Mouse (Mus musculus) CD4-positive helper T cell, adult 2 months (primary cell): ENCODE results near the gene Armh3.

Experiments
- DNase-seq: peaks from one replicate; pipeline ENCODE4 v3.0.0-alpha.2; 2012; ENCODE audit warnings: low read depth, missing footprints, low spot score

The Armh3 gene

DNA sequence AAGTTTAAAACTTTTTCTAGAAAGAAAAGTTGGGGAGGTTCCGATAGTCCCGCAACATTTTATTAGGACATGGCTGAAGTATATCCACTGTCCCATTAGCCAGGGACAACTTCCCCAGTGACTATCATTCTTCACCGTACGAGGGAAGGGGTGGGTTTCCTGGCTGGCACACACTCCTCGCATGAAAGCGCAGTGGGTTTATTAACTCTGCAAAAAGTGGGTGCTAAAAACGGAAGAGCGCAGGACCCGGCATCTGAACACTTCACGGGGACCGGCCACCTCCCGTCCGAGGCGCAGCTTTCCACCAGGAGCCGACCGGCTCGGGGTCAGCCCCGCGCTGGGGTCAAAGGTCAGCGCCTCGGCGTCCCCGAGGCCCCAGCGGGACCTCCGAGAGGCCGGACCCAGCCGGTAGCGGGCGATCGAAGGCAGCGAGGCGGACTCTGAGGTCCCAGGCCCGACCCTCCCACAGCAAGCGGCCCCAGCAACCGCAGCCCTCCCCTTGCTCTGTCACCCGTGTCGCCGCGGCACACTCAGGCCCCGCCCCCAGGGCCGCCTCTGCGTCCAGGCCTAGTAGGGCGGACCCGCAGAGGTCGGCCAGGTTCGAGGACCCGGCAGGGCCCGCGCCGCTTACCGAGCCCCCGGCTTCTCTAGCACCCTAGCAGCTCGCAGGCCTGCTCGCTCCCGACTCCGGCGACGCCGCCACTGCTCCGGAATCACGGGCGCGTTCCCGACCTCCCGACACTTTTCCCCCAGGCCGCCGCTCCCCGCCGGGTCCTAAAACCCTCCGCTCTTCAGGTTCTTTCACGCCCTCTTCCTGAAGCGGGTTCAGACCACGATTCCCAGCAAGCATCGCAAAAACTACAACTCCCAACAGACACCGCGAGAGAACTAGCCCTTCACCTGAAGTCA is at the start of gene Armh3:
Gene Armh3 (minus strand): TSS at position 704 of the 909 bp plus-strand sequence.
- peak; percentile 94 for DNase-seq

DNA sequence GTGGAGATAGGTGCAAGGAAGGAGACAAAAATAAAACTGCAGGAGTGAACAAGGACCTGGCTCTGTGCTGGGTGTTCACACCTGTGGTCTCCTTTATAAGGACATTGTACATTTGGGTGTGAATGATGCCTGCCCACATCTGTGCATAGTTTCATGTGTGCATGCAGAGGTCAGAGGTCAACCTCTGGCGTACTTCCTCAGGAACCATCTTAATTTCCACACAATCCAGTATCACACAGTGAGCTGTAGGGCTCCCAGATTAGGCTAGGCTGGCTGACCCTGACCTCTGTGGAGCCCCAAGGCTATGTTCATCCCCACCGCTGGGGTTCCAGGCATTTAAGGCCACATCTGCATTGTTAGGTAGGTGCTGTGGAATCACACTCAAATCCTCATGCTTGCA is 49.1 kb upstream of the Armh3 start:
- no peak for DNase-seq

DNA sequence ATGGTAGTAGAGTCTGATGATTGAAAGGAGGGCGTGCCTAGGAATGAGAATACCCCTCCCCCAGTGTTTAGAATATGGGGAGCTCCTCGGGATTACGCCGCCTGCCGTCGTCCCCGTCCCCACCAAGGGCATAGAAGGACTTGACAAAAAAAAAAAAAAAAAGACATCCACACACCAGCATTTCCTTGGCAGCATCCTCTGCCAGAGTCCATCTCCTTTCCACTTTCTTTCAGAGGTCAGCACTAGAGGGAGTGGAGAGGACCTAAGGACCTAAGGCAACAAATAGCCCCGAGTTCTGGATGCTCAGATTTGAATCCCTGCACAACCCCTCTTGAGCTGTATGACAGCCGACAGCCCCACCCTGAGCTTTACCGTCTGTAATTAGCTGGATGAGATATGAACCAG is 48.3 kb upstream of the Armh3 start:
- DNase-seq, result no peak

DNA sequence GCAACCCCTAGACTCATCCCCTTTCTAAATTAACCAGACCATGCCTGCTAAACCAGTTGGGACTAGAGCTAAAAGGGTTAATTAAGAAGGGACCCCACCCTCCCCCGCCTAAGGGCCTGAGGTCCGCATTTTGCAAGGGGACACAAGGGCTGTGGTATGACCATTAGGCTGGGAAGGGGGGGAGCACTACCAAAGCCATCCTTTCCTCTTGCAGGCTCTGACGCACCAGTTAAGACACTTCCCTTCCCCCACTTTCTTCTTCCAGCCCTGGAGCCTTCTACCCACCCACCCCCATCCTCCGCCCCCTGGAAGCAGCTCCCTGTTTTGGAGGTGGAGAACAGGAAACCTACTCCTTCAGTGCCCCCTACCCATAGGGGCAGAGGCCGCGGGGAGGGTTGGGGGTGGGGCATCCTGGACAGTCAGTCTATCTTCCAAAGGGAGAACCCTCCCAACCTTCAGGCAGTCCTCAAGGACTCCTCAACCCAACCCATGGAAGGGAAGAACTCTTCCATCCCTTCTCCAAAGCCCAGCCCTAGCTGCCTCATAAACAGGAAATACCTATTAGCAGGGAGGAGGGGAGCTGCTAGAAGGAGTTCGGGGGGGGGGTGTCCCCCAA is 47.5 kb upstream of the Armh3 start:
- DNase-seq, result peak; percentile 20

DNA sequence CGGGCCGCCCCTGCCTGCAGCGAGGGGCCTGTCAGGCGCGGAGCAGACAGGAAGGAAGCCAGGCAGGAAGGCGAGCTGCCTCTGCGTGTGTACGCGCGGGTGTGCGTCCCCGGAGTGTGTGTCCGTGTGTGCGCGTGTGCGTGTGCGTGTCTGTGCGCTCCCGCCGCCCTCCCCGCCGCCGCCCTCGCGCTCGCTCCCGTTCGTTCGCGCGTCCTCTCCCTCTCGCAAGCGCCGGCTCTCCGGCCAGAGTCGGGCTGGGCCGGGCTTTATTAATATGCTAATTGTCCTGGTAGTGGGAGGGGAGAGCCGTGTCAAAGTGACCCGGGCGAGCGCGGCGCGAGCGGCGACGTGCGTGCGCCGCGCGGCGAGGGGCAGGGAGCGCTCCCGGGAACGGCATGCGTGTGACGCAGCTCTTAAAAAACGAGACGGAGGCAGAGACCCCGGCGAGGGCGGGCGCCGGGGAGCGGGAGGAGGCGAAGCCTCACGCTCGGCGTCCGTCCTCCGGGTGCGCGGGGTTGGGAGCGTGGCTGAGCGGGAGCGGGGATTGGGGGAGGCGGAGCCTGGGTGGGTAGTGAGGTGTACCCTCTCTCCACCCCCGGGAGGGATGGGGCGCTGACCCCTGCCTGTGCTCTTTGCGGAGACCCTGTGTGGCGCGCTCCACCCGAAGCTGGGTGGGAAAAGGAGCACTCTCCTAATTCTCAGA is 46.9 kb upstream of the Armh3 start, which contains the start of gene Ldb1:
Gene Ldb1 (minus strand): TSS at position 222 of the 703 bp plus-strand sequence.
- peak; percentile 85 for DNase-seq

DNA sequence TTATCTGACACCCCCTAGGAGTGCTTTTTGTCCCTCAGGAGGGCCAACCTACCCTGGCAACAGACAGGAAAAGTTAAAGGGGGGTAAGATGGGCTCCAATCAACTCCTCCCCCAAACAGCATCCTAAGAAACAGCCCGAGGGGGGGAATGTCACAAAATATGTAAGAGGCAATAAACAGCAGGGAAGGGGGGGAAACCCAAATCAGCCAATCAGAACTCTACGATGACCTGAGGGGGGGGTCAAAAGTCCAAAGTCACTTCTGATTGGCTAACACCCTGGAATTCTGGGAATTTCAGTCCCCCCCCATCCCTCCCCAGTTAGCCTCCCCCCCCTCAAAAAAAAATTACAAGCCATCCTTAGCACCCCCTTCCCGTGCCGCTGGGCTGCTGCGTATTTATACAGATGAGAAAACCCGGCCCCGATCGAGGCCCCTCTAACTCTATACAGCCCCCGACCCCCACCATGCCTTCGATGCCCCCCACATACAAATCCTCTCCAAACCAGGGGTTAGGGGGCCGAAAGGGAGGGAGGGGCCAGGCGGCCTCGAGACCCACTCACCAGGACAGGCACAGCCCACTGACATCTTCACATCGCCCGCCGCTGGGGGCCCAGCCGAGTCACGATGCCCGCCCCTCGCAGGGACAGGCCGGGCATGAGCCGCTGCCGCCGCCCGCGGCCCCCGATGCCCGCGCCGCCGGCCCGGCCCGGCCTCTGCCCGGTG is 46.1 kb upstream of the Armh3 start, which contains the start of gene Pprc1:
Gene Pprc1 (plus strand): TSS at position 616 of the 722 bp plus-strand sequence.
- DNase-seq, result peak; percentile 35

DNA sequence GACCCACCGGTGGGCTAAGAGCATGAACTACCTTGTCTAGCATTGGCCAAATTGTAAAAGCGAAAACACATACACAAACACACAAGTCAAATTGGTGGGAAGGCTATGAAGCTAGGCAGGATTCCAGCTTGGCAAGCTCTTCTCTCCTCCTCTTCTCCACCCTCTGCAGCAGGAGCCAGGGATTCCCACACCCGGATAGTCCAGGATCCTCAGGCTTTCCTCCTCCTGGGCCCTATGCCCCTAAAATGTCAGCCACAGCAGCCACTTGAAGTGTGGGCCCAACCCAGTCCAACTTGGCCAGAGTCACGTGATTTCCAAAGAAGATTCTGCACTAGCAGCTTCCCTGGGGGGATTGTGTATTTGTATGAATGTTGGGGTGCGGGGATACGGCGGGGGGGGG is 45.1 kb upstream of the Armh3 start:
- no peak for DNase-seq

DNA sequence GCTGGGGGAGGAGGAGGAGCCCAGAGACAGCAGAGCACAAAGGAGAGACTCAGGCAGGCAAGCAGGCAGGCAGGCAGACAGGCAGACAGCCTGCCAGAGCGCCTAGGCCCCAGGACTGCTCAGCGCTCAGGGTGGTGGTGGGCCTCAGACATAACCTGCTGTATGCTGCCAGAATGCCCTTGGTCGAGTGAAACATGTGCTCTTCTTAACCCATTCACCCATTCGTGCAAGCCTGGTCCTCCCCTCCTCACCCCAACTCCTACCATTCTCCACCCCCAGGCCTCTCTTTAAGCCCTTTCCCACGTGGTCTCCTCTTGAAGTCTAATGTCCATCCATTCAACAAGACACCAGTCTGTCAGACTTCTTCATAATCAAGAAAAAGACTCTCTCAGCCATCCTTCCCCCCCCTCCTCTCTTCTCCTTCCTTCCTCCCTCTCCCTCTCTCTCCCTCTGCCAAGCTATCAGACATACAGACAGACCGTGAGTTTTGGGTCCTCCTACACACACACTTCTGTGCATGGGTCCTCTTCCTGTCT is 44.3 kb upstream of the Armh3 start:
- DNase-seq, result peak; percentile 68

DNA sequence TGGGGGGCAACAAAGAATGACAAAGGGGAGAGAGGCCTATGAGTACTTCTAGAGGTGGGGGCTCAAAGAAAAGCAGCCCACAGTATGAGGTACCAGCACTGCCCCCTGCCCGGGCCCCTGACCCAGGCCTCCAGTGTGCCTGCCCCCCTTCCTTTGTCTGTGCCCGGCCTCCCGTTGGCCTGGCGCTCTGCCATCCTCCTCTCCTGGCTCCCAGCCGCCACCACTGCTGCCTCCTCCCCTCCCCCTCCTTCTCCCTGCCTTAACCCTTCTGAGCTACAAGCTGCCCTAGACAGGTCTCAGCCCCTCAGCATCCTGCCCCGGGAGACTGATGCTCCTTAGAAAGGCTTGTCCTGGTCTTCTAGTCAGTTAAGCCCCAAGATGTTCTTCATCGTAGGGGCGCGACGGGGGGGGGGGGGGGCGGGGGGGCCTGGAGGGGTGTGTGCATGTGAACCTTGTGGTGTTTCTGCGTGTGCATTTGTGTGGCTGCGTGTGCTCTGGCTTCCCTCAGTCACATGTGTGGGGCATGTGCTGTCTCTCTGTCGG is 43.7 kb upstream of the Armh3 start:
- DNase-seq, result peak; percentile 52

DNA sequence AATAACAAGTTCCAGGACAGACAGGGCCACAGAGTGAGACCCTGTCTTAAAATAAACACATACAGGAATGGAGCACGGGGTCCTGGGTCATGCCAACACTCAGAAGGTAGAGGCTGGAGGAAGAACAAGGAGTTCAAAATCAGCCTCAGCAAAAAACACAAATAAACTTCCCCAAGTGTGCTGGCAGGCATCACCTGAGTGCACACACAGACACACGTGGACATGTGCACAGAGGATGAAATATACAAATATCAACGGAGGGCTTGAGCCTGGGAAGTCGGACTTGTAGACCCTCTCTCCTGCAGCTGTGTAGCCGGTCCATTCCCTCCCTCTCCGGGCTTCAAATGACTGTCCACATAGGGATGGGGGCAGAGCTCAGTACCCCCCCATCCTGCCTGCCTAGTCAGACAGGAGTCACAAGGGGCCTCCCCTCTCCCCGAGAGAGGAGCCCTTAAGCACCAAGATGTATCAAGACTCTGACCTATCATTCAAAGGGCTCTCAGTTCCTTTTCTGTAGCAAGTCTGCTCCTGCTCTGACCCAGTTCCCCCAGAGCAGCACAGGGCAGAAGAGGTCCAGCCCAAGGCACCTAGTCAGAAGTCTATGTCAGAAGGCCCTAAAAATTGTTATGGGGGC is 43.1 kb upstream of the Armh3 start:
- no peak for DNase-seq

DNA sequence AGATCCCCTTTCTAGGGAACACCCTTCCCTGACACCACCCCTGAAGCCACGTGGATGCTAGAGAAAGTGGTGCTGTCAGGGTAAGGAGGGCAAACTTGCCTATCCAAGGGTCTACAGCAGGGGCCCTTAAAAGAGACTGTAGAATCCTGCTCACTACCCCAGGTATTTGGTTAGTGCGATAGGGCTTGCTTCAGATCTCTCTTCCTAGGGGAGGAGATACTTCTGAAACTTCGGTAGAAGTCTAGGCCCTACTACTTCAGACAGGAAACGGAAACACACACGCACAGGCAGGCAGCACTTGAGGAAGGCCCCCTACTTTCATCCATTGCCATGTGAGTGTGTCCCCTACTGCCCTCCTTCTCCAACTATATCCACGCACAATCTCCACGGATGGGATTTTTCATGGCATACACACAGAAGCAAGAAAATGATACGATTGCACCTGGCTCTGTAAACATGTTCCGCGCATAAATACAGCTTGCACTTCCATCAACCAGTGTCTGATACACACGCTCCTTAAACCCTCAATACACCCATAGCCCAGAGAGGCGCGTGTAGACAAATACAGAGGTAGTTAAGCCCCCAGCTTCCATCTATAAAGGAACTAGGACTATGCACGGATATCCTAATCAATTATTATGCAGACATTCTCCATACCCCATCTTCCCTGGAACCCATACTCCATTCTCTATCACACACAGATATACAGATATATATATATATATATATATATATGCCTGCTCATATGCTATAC is 42.0 kb upstream of the Armh3 start:
- DNase-seq, result peak; percentile 84

DNA sequence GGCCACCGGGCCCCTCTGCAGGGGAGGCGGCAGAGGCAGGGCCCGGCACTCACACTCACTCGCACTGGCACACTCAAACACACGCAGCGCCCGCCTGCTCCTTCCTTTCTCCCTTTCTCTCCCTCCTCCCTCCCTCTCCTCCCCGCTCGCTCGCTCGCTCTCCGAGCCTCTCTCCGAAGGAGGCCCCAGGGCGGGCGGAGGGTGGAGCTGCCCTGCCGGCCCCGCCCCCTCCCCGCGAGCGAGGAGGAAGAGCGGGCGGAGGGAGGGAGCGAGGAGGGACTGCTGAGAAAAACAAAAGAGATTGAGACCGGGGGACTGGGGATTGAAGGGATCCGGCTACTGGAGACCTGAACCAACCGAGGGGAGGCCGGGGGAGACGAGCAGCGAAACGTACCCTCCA is 41.2 kb upstream of the Armh3 start:
- DNase-seq, result peak; percentile 94

DNA sequence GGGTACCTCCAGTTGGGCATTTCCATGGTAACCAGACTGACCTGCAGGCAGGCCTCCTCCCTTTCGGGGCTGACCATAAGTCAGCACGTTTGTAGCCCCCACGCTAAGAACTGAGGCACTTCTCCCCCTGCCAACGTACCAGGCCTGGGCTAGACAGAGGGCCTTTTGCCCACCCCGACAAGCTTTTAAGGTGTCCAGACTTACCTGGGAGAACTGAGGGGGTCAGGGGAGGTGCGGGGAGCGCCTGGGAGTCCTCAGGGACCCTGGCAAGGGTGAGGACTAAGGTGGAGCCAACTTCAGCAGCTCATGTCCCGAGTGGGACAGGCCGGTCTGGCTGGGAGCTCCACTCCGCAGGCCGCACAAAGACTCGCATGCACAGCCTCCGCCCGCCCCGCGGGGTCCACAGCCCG is 40.6 kb upstream of the Armh3 start:
- DNase-seq, result peak; percentile 24

DNA sequence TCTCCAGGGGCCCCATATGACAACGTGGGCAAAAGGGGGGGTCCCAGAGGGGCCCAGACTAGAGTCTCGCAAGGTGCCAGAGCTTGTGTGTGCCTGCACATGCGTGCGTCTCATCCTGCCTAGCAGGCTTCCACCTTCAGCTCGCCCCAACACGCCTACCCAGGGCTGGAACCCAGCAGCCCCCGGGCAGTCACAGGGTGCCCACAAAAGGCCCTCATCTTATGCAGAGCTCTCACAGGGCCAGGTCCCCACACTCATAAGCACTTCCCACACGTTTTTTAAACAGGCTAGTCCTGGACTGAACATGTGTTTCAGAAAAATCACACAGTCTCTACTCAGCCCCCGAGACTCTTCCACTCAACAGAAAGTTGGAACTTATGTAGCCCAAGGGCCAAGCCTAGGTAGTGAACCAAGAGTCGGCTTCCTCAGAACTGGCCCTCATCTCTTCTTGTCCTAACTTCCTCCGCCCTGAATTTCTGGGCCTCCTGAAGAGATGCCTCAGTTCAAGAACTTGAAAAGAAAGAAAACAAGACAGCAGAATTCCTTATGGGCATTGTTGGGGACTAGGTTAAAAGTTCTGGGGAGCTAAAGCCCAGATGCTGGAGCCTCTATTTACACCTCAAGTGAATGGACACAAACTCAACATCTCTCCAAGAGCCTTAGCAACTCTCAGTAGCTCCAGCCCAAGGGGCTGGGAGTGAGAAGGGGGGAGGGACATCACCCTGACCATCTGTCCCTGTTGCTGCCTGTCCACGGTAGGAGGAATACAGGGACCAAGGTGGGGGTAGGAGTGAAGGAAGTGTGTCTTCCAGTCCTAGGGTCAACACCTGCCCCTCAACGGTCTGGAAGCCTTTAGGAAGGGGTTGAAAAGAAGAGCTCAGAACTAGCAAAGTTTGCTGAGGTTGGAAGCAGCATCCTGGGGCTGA is 39.9 kb upstream of the Armh3 start:
- DNase-seq, result peak; percentile 36

DNA sequence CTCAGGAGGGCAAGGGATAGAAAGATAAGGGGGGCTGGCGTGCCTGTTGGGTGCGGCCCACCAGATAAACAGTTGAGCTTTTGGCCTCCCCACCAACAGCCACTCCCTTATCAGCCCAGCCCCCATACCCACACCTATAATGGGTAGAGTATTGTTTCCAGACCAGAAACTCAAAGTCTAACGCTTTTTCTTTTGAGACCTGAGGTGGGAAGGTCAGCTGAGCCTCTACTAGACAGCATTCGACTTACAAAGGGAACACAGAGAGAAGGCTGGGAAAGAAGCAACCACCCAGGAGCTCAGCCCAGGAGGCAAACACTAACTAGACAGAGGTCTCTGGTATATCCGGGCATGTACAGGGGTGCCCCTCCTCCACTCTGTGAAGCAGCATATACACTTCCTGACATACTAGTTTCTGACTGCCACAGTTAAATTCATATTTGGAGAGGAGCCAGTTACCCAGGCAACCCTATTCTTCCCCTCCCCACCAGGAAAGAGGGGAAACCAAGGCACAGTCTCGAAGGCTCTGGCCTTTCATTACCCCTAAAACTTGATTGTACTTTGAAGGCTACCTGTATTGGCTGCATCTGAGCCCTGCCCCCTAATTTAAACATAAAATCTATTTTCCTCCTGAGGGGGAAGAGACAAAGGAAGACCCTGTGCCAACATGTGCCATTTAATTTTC is 39.1 kb upstream of the Armh3 start:
- DNase-seq, result peak; percentile 76

DNA sequence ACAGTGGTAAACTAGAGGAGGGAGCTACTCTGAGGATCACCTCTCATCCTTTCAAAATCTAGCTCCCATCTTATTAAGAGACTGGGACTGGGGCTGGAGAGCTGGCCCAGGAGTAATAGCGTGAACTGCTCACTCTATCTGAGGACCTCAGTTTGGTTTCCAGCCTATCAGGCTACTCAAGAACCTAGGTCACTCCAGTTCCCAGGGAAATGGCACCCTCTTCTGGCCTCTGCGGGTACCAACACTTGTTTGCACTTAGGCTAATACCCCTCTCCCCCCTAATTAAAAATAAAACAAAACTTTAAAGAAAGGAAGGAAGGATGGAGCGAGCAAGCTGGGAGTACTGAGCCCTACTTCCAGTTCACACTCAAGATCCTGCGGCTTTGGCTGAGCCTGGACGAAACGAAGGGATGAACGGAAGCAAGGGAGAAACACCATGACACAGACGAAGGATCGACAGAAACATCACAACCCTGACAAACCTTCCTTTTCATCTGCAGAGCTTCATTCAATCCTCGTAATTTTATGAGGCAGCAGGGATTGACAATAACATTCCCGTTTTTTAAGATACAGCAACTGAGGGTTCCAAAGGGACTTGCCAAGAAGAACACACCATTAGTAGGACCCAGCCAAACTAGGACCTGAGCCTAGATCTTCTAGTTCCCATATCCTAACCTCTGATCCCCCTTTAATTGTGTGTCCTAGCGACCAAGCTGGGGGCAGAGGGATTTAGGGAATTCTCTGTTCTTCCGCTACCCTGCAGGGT is 38.4 kb upstream of the Armh3 start:
- no peak for DNase-seq

DNA sequence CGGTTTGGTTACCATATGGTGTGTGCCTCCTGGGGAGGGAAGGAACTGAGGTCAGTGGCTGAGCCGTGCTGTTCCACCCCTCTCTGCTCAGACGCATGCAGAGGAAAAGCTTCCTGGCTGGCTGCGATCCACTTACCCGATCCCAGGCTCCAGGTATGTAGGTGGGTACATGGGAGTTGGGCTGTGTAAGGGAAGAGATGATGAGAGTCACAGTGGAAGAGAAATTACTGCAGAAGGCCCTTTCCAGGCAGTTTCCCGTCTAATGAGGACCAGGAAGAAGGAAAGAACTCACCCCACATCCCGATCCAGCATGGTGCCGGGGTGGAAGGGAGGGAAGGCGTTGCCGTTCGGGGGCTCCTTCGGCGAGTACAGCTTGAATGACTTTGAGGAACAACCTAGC is 37.7 kb upstream of the Armh3 start:
- DNase-seq, result no peak
